Mouse (Mus musculus): Measurements from ENCODE around the gene Elmo1. TPM values are rescaled to one million over a fixed set of nuclear protein-coding genes. Genes with fewer than 3 reads are reported as not detected.

The Elmo1 gene
- total and polyA plus RNA-seq, 3 experiments, result 23.1 to 50.2 (median 32.2) TPM

- no peak for TF ChIP-seq MXI1 (IDR thresholded peaks at IDR 0.05; ENCODE audit: low read depth, low read length)
- no peak for TF ChIP-seq CHD2 (IDR thresholded peaks at IDR 0.05; ENCODE audit: low read length)
- TF ChIP-seq ETS1 (conservative IDR thresholded peaks at IDR 0.05; ENCODE audit: low read depth, low read length), result no peak
- no peak for TF ChIP-seq E2F4 (IDR thresholded peaks at IDR 0.05; ENCODE audit: insufficient replicate concordance, low read depth, low read length)
- TF ChIP-seq BHLHE40 (IDR thresholded peaks at IDR 0.05; ENCODE audit: low read depth, low read length), result no peak
- no peak for TF ChIP-seq JUN (IDR thresholded peaks at IDR 0.05; ENCODE audit: insufficient read depth, low read depth, low read length)
- TF ChIP-seq MEF2A (IDR thresholded peaks at IDR 0.05; ENCODE audit: borderline replicate concordance, low read depth, low read length), result no peak
- H3K9me3 ChIP-seq (replicated peaks; ENCODE audit: low read length), result no peaks in the 10 kb centered on the region
- no peaks in the 10 kb centered on the region for H3K79me2 ChIP-seq (replicated peaks; ENCODE audit: control insufficient read depth, extremely low read depth, insufficient read depth, poor library complexity, severe bottlenecking)
- H3K27ac ChIP-seq (ENCODE audit: insufficient read depth, low read depth), result no peak overlapping the region
- dilution Hi-C loops (cut with MboI; ENCODE audit: extremely low pct_ligation_motif_present, extremely low pct_unique_long_range_greater_than_20kb, low sequenced_read_pairs) (no loop called here), in situ Hi-C loops (cut with MboI; ENCODE audit: low pct_ligation_motif_present, low pct_unique_long_range_greater_than_20kb, low sequenced_read_pairs) (no loop called here)
- peaks cover 2 to 63% of the 10 kb centered on the region in 2 experiments for H3K36me3 ChIP-seq (replicated peaks in 1 of 2; ENCODE audit: control insufficient read depth in 1 of 2, insufficient read depth in 1 of 2, low read length in 1 of 2)
- peaks cover 2 to 28% of the 10 kb centered on the region in 2 experiments for H3K4me1 ChIP-seq (ENCODE audit: control insufficient read depth in 1 of 2, insufficient read depth in 2 of 2)
- no peak for DNase-seq (ENCODE audit: extremely low read depth)
- no peaks in the 10 kb centered on the region for H3K27me3 ChIP-seq (replicated peaks)
- no peak overlapping the region for H3K4me3 ChIP-seq (replicated peaks in 1 of 3; ENCODE audit: low read depth in 2 of 3, low read length in 2 of 3, poor library complexity in 1 of 3)
- no peak overlapping the region for H3K4me2 ChIP-seq (ENCODE audit: insufficient read depth, low read depth, poor library complexity, severe bottlenecking)
- no peak overlapping the region for H3K9ac ChIP-seq (ENCODE audit: insufficient read depth, low read depth)
Observed at GRCm38 (mm10) chr13:20551559-20551958, 461.2 kb downstream of the Elmo1 start.

DNA sequence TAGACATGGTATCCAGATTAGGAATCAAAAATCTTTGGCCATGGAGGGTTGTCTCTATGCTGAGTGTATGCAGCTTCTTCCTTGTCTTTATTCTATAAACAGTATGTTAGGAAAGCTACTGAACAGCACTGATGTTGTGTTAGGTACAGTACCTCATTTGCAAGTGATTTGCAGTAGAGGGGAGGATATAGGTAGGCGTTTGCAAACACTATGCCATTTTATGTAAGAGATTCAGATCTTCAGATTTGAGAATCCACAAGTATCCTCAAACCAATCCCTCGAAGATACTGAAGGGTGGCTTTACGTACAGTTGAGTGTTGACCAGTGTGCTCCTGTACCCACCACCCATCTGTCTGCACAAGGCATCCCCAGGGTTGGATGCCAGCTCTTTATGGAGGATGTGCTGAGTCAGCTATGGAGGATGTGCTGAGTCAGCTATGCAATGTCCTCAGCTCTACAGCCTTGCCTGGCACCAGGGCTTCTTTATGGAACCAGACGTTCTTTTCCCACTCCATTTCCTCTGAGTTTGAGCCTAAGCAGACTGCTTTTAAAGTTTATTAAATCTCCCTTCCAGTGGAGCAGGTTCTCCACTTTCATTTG is 465.6 kb downstream of the Elmo1 start:
- H3K27ac ChIP-seq (ENCODE audit: insufficient read depth, low read depth), result no peak overlapping the region
- no peak overlapping the region for H3K4me3 ChIP-seq (replicated peaks in 1 of 3; ENCODE audit: low read depth in 2 of 3, low read length in 2 of 3, poor library complexity in 1 of 3)
- peaks cover 6 to 64% of the 10 kb centered on the region in 2 experiments for H3K36me3 ChIP-seq (replicated peaks in 1 of 2; ENCODE audit: control insufficient read depth in 1 of 2, insufficient read depth in 1 of 2, low read length in 1 of 2)
- no peak for TF ChIP-seq ZNF384 (IDR thresholded peaks at IDR 0.05; ENCODE audit: low read depth, low read length)
- no peak for TF ChIP-seq UBTF (IDR thresholded peaks at IDR 0.05; ENCODE audit: low read depth, low read length)
- no peak for TF ChIP-seq RCOR1 (conservative IDR thresholded peaks at IDR 0.05; ENCODE audit: low read depth, low read length)
- no peak for TF ChIP-seq ZC3H11A (IDR thresholded peaks at IDR 0.05; ENCODE audit: low read depth, low read length)
- TF ChIP-seq MAFK (IDR thresholded peaks at IDR 0.05; ENCODE audit: insufficient replicate concordance, low read length), result peak; percentile 90
- TF ChIP-seq BHLHE40 (IDR thresholded peaks at IDR 0.05; ENCODE audit: low read depth, low read length), result no peak
- TF ChIP-seq EP300 (IDR thresholded peaks at IDR 0.05; ENCODE audit: low read length), result no peak
- H3K27me3 ChIP-seq (replicated peaks), result no peaks in the 10 kb centered on the region
- DNase-seq (ENCODE audit: extremely low read depth), result no peak
- no peak overlapping the region for H3K4me2 ChIP-seq (ENCODE audit: insufficient read depth, low read depth, poor library complexity, severe bottlenecking)
- in situ Hi-C loops (cut with MboI; ENCODE audit: low pct_ligation_motif_present, low pct_unique_long_range_greater_than_20kb, low sequenced_read_pairs) (no loop called here), dilution Hi-C loops (cut with MboI; ENCODE audit: extremely low pct_ligation_motif_present, extremely low pct_unique_long_range_greater_than_20kb, low sequenced_read_pairs) (no loop called here)
- H3K79me2 ChIP-seq (replicated peaks; ENCODE audit: control insufficient read depth, extremely low read depth, insufficient read depth, poor library complexity, severe bottlenecking), result no peaks in the 10 kb centered on the region
- H3K4me1 ChIP-seq (ENCODE audit: control insufficient read depth in 1 of 2, insufficient read depth in 2 of 2), result peaks cover 0 to 4% of the 10 kb centered on the region in 2 experiments; a peak in 1 of 4 replicates
- no peak overlapping the region for H3K9ac ChIP-seq (ENCODE audit: insufficient read depth, low read depth)
- no peaks in the 10 kb centered on the region for H3K9me3 ChIP-seq (replicated peaks; ENCODE audit: low read length)
